Mouse (Mus musculus): ENCODE measurements around the gene Pkd1. TPM values are rescaled to one million over a fixed set of nuclear protein-coding genes. Genes with fewer than 3 reads are reported as not detected.

Gene Pkd1
- 41.2 TPM for polyA plus RNA-seq (2017; shearing (Covaris generic))

DNA sequence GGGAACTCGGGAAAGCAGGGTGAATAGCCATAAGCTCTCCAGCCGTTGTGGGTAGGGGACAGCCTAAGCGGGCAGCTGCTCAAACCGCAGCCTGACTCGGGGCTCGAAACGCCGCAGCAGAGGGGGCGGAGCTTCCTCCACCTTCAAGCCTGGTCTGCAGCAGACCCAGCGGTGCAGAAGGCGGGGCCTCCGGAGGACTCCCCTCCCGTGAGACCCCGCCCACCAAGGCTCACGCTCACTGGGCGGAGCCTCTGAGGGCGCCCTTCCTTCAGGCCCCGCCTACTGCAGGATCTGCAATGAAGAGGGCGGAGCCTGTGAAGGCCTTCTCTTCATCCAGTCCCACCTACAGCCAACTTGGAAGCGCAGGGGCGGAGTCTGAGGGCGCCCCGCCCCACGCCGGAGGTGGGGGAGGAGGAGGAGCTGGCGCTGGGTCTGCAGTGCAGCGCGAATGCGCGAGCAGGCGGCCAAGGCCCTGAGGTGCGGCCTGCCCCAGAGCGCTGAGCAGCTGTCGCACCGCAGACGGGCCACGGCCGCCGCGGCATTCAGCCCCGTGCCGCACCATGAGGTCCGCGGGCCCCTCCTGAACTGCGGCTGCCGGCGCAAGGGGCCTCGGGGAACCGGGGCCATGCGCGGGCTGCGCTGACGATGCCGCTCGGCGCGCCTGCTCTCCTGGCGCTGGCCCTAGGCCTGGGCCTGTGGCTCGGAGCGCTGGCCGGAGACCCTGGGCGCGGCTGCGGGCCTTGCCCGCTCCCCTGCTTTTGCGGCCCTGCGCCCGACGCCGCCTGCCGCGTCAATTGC lies at the start of gene Pkd1:
Gene Pkd1 (plus strand): TSS at position 217 of the 798 bp plus-strand sequence.

GRCm38 (mm10) chr17:24527723-24528559 lies 21.7 kb upstream of the Pkd1 start, which contains the start of gene Traf7:
Gene Traf7, minus strand, starts transcription at chr17:24527938.

DNA sequence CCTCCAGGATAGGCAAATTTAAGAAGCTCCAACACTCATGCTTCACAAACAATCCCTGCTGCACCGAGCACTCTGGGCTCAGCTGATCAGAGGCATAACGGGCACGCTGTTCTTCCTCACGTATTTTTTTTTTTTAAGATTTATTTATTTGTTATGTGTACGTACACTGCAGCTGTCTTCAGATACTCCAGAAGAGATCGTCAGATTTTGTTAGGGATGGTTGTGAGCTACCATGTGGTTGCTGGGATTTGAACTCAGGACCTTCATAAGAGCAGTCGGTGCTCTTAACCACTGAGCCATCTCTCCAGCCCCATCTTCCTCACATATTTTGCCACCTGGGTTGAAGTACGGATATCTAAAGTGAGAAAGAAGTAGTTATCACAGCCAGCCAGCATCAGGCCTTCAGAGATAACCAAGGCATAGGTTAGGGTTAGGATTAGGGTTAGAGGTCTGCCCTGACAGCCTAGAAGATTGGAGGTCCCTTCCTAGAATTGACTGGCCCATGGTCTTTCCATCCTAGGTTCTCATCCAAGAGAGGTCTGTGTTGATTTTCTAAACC lies 15.4 kb upstream of the Pkd1 start, which contains the start of gene Rab26:
Gene Rab26 (minus strand): TSS at position 51 of the 559 bp plus-strand sequence.

GRCm38 (mm10) chr17:24632167-24632812 lies 82.7 kb downstream of the Pkd1 start, which contains the start of the genes Tsc2 and Nthl1:
Gene Tsc2, minus strand, starts transcription at chr17:24632630.
Gene Nthl1, plus strand, starts transcription at chr17:24632680.

Other genes with a start within 250 kb of the Pkd1 start
- gene Abca17, start 198.8 kb upstream of the Pkd1 start, polyA plus RNA-seq (2017; shearing (Covaris generic)) = 0.46 TPM
- gene Abca3, start 197.9 kb upstream of the Pkd1 start, polyA plus RNA-seq (2017; shearing (Covaris generic)) = 18.0 TPM
- gene Rnps1, start 135.3 kb upstream of the Pkd1 start, polyA plus RNA-seq (2017; shearing (Covaris generic)) = 197 TPM
- gene Eci1, start 123.2 kb upstream of the Pkd1 start, polyA plus RNA-seq (2017; shearing (Covaris generic)) = 57.8 TPM
- gene Dnase1l2, start 106.7 kb upstream of the Pkd1 start, polyA plus RNA-seq (2017; shearing (Covaris generic)) = 2.1 TPM
- 118 TPM for gene E4f1, start 79.5 kb upstream of the Pkd1 start, polyA plus RNA-seq (2017; shearing (Covaris generic))
- 14.9 TPM for gene Pgp, start 79.4 kb upstream of the Pkd1 start, polyA plus RNA-seq (2017; shearing (Covaris generic))
- gene Bricd5, start 76.0 kb upstream of the Pkd1 start, polyA plus RNA-seq (2017; shearing (Covaris generic)) = 0.74 TPM
- 18.7 TPM for gene Mlst8, start 70.8 kb upstream of the Pkd1 start, polyA plus RNA-seq (2017; shearing (Covaris generic))
- 0.39 TPM for gene Caskin1, start 61.2 kb upstream of the Pkd1 start, polyA plus RNA-seq (2017; shearing (Covaris generic))
- gene Traf7, start 21.9 kb upstream of the Pkd1 start, polyA plus RNA-seq (2017; shearing (Covaris generic)) = 57.3 TPM
- 2.1 TPM for gene Rab26, start 15.6 kb upstream of the Pkd1 start, polyA plus RNA-seq (2017; shearing (Covaris generic))
- 34.6 TPM for gene Tsc2, start 82.8 kb downstream of the Pkd1 start, polyA plus RNA-seq (2017; shearing (Covaris generic))
- gene Nthl1, start 82.8 kb downstream of the Pkd1 start, polyA plus RNA-seq (2017; shearing (Covaris generic)) = 3.4 TPM
- not detected for gene Slc9a3r2, start 100.5 kb downstream of the Pkd1 start, polyA plus RNA-seq (2017; shearing (Covaris generic))
- gene Npw, start 108.6 kb downstream of the Pkd1 start, polyA plus RNA-seq (2017; shearing (Covaris generic)) = not detected
- gene Zfp598, start 119.9 kb downstream of the Pkd1 start, polyA plus RNA-seq (2017; shearing (Covaris generic)) = 17.8 TPM
- 1.9 TPM for gene Syngr3, start 140.1 kb downstream of the Pkd1 start, polyA plus RNA-seq (2017; shearing (Covaris generic))
- gene Gfer, start 146.3 kb downstream of the Pkd1 start, polyA plus RNA-seq (2017; shearing (Covaris generic)) = 27.8 TPM
- gene Noxo1, start 146.4 kb downstream of the Pkd1 start, polyA plus RNA-seq (2017; shearing (Covaris generic)) = 2.1 TPM
- 45.0 TPM for gene Tbl3, start 157.8 kb downstream of the Pkd1 start, polyA plus RNA-seq (2017; shearing (Covaris generic))
- not detected for gene Rnf151, start 168.2 kb downstream of the Pkd1 start, polyA plus RNA-seq (2017; shearing (Covaris generic))
- gene Rps2, start 168.3 kb downstream of the Pkd1 start, polyA plus RNA-seq (2017; shearing (Covaris generic)) = 933 TPM
- gene Ndufb10, start 174.6 kb downstream of the Pkd1 start, polyA plus RNA-seq (2017; shearing (Covaris generic)) = 150 TPM
- gene Rpl3l, start 178.0 kb downstream of the Pkd1 start, polyA plus RNA-seq (2017; shearing (Covaris generic)) = not detected
- 9.2 TPM for gene Msrb1, start 186.8 kb downstream of the Pkd1 start, polyA plus RNA-seq (2017; shearing (Covaris generic))
- gene Hs3st6, start 203.2 kb downstream of the Pkd1 start, polyA plus RNA-seq (2017; shearing (Covaris generic)) = not detected

Data from effector memory CD4-positive, alpha-beta T cell, adult 7 months (primary cell).